Mouse (Mus musculus): Measurements from ENCODE around the gene Krtap5-1.
"Not testable (repeated sequence)": the region's sequence is repeated elsewhere in the genome, so short reads cannot be mapped to it uniquely, and the experiment has no call there.

- not testable (repeated sequence) for TF ChIP-seq CTCF (IDR thresholded peaks at IDR 0.05; ENCODE audit: low read depth, low read length); POLR2A (IDR thresholded peaks at IDR 0.05; ENCODE audit: borderline replicate concordance, low read depth, low read length)
These were observed 22.7 kb downstream of the Krtap5-1 start, which contains the start of gene Gm4559 for GRCm38 (mm10) chr7:142274263-142274662.

Measured in bone marrow macrophage, adult 2 months (primary cell).